Mouse (Mus musculus) forebrain, embryonic 15.5 days (tissue): Measurements from ENCODE around the gene Pom121l2. TPM values are rescaled to one million over a fixed set of nuclear protein-coding genes. Genes with fewer than 3 reads are reported as not detected.

Experiments
- ATAC-seq: fragments of 200-750 bp; cut with Nextera tagmentation; replicated peaks from 2 replicates; pipeline ENCODE4 v1.8.0; 2017; ENCODE audit warnings: mild to moderate bottlenecking, moderate TSS enrichment, moderate library complexity
- H3K27ac ChIP-seq: fragments of 300-500 bp; sonication (generic); replicated peaks from 2 replicates; pipeline ENCODE4 v1.5.1; 2015; ENCODE audit warnings: mild to moderate bottlenecking, inconsistent platforms
- H3K27me3 ChIP-seq: fragments of 300-500 bp; sonication (generic); 2 replicates; pipeline ENCODE4 v1.6.1; 2015; ENCODE audit warnings: inconsistent platforms
- H3K36me3 ChIP-seq: fragments of 300-500 bp; sonication (generic); 2 replicates; pipeline ENCODE4 v1.6.1; 2015; ENCODE audit warnings: mild to moderate bottlenecking, inconsistent platforms
- H3K4me1 ChIP-seq: fragments of 300-500 bp; sonication (generic); 2 replicates; pipeline ENCODE4 v1.6.1; 2015; ENCODE audit warnings: inconsistent platforms
- H3K4me2 ChIP-seq: fragments of 300-500 bp; sonication (generic); replicated peaks from 2 replicates; pipeline ENCODE4 v1.6.1; 2015; ENCODE audit warnings: mild to moderate bottlenecking, inconsistent platforms
- H3K4me3 ChIP-seq: fragments of 300-500 bp; sonication (generic); 2 replicates; pipeline ENCODE4 v1.5.1; 2015; ENCODE audit warnings: mild to moderate bottlenecking, inconsistent platforms
- H3K9ac ChIP-seq: fragments of 300-500 bp; sonication (generic); replicated peaks from 2 replicates; pipeline ENCODE4 v1.6.1; 2015; ENCODE audit warnings: mild to moderate bottlenecking, inconsistent platforms
- H3K9me3 ChIP-seq: fragments of 300-500 bp; sonication (generic); 2 replicates; pipeline ENCODE4 v1.6.1; 2016; ENCODE audit warnings: inconsistent platforms
- WGBS: fragments of 180-500 bp; shearing (Covaris S2); methylation state at CpG from one replicate; pipeline ENCODE4 v1.1.7; 2015; ENCODE audit warnings: mixed read lengths; 5-methylcytosine and 5-hydroxymethylcytosine counted together
- polyA plus RNA-seq: library from polyadenylated mRNA; unstranded; fragments of >200 nt; fragmentation: Nextera tagmentation; extraction: Ambion mirVana; gene quantifications from 2 replicates; pipeline ENCODE4 v1.2.1, GENCODE M21; 2015

Gene Pom121l2
- polyA plus RNA-seq, 1 experiment from 2014 or later = not detected

DNA sequence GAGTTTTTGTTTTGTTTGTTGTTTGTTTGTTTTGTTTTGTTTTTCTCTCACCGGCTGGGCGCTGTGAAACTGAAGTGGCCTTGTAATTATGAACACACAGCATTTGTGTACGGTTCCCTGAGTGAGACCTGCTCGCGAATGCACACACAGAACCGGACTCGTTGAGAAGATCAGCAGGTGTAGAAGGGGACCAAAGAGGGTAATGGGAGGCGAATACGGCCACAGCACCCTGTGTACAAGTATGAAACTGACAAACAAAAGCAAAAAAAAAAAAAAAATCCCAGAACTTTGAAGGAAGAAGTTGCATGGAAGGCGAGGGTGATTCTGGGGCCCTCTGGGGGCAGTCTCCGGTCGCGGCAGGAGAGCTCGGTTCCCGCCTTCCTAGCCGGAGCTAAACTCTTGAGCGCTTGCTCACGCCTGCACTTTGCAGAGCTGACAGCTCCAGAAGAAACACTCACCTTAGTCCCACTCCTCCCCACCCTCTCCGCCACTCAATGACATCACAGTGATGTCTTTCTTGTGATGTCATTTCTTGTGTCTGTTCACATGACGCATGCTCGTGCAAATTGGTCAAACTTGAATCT lies 14.4 kb downstream of the Pom121l2 start:
- peaks cover 19% of the 10 kb centered on the region for H3K4me1 ChIP-seq
- H3K4me3 ChIP-seq = peak overlapping the region; percentile 29
- H3K9me3 ChIP-seq = no peaks in the 10 kb centered on the region
- H3K27ac ChIP-seq = no peak overlapping the region
- no peak overlapping the region for H3K9ac ChIP-seq
- ATAC-seq = no peak
- H3K27me3 ChIP-seq = peaks cover 72% of the 10 kb centered on the region
- H3K4me2 ChIP-seq = peak overlapping the region; percentile 36
- WGBS = 1% methylated on average over 21 of the region's 21 CpGs
- no peaks in the 10 kb centered on the region for H3K36me3 ChIP-seq

DNA sequence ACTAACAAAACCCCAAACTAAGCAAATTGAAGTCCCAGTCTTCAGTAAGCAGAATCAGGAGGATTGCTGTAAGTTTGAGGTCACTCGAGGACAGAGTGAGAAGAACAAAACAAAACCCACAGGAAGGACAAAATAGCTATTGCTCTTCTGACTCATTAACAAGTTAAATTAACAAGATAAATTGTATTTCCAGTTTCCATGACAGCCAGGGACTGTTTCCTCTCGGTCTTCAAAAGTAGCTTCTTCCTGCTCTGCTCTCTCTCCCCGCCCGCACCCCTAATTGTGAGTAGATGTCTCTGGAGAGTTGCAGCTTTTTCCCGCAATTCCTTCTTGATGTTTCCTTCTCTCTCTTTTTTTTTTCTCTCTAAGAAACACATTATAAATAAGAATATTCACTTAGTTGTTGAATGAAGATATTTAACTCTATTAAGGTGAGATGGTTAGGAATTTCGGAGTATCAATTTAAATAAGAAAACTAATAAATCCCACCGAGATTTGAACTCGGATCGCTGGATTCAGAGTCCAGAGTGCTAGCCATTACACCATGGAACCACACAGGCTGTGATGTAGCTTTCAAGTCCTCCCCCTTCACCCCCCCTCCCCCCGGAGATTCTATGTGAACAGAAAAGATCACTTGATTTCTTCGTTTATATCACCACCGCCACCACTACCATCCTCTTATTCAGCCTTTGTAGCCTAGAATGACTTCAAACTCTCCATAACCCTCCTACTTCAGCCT lies 15.3 kb downstream of the Pom121l2 start:
- H3K4me2 ChIP-seq = peak overlapping the region; percentile 20
- H3K36me3 ChIP-seq = no peaks in the 10 kb centered on the region
- ATAC-seq = no peak
- no peak overlapping the region for H3K27ac ChIP-seq
- WGBS = 4% methylated on average over 12 of the region's 12 CpGs
- H3K9me3 ChIP-seq = no peaks in the 10 kb centered on the region
- H3K27me3 ChIP-seq = peaks cover 81% of the 10 kb centered on the region
- peak overlapping the region; percentile 9 for H3K4me3 ChIP-seq
- H3K9ac ChIP-seq = no peak overlapping the region
- peaks cover 19% of the 10 kb centered on the region for H3K4me1 ChIP-seq

DNA sequence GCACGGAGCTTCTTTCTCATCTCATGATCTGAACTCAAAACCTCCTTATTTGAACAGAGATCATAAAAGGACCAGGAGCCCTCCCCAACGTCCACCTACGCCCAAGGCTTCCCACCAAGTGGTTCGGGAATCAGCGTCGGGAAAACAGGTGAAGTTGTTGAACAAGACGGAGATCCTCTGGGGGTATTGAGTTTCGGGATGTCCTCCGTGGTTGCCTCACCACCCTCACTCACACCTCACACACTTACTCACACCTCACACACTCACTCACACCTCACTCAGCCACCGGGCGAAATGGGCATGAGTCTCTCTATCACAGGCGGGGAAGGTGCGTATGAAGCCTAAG lies 15.8 kb downstream of the Pom121l2 start:
- no peak overlapping the region for H3K27ac ChIP-seq
- WGBS = under 1% methylated on average over 13 of the region's 13 CpGs
- no peaks in the 10 kb centered on the region for H3K9me3 ChIP-seq
- ATAC-seq = no peak
- no peak overlapping the region for H3K9ac ChIP-seq
- peaks cover 83% of the 10 kb centered on the region for H3K27me3 ChIP-seq
- H3K4me2 ChIP-seq = peak overlapping the region; percentile 20
- peaks cover 19% of the 10 kb centered on the region for H3K4me1 ChIP-seq
- no peaks in the 10 kb centered on the region for H3K36me3 ChIP-seq
- H3K4me3 ChIP-seq = peak overlapping the region; percentile 9

DNA sequence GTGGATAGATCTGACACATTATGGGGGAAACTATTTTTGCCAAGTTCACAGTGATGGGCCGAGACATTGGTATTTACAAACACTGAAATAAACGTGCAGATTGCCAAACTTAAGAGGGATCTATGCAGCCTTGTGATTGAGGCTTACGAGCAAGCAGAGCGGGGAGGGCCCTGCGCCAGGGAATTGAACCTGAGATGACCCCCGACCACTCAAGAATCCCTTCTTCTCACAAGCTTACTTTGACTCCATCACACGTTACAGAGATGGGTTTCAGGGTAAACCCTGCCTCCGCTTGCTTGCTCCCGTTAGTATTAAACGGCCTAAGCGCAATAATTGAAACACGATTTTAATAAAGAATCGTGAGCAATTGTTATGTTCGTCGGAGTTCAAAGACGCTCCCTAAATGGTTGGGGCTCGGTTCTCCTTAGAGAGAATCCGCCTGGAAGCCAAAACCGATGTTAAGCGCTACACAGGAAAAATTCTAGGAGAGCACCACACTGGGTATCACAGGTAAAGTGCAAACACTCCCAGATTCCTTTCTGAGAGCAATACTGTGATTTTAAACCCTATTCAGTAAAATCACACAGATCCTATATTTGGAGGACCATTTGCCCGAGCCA lies 16.3 kb downstream of the Pom121l2 start:
- Histone ChIP-seq H3K4me2 (peak overlapping the region; percentile 20), H3K4me3 (peak overlapping the region; percentile 9; the same call in 1 of the 2 replicates), H3K9ac (no peak overlapping the region), H3K27me3 (peaks cover 88% of the 10 kb centered on the region), H3K4me1 (peaks cover 19% of the 10 kb centered on the region), H3K27ac (no peak overlapping the region), H3K36me3 (no peaks in the 10 kb centered on the region), H3K9me3 (no peaks in the 10 kb centered on the region)
- WGBS = 2% methylated on average over 21 of the region's 21 CpGs
- no peak for ATAC-seq

DNA sequence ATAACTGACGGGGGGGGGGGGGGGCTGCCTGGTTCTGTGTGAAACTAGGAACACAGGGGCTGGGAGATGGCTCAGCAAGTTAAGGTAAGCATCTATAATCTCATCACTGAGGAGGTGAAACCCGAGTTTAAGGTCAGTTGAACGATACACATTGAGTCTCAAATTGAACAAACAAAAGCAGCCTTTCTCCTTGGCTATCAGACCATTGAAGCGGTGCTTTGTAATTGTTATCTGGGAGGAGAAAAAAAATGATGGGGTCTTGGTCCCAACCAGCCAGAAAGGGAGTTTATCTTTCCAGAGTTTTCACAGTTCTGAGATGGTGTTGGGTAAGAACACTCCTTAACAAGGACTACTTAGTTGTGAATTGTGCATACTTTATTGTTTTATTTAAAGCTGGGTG lies 16.8 kb downstream of the Pom121l2 start:
- Histone ChIP-seq H3K9me3 (no peaks in the 10 kb centered on the region), H3K36me3 (no peaks in the 10 kb centered on the region), H3K4me2 (no peak overlapping the region), H3K27me3 (peaks cover 91% of the 10 kb centered on the region), H3K4me1 (peaks cover 19% of the 10 kb centered on the region), H3K27ac (no peak overlapping the region), H3K4me3 (no peak overlapping the region), H3K9ac (no peak overlapping the region)
- no peak for ATAC-seq
- WGBS = 7% methylated on average over 4 of the region's 4 CpGs

DNA sequence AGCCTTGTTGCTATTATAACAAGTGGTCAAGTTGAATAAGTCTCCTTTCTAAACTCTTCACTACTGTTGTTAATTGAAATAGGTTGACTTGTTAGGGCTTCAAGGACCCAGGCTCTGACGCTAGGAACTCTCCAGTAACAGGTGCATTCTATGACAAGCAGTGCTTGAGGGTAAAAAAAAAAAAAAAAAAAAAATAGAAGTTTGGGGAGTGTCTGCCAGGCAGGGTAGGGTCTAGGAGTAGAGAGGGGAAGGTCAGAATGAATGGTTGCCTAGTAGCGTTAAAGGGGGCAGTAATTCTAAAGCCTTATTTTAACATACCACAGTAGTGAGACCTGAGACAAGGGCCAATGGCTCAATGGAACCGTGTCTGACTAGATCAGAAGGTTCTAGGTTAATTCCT lies 17.4 kb downstream of the Pom121l2 start:
- ATAC-seq = no peak
- WGBS = 21% methylated on average over 3 of the region's 3 CpGs
- H3K27me3 ChIP-seq = peaks cover 93% of the 10 kb centered on the region
- H3K27ac ChIP-seq = no peak overlapping the region
- no peak overlapping the region for H3K9ac ChIP-seq
- H3K4me2 ChIP-seq = no peak overlapping the region
- H3K4me1 ChIP-seq = peaks cover 19% of the 10 kb centered on the region
- H3K36me3 ChIP-seq = no peaks in the 10 kb centered on the region
- H3K9me3 ChIP-seq = no peaks in the 10 kb centered on the region
- no peak overlapping the region for H3K4me3 ChIP-seq

DNA sequence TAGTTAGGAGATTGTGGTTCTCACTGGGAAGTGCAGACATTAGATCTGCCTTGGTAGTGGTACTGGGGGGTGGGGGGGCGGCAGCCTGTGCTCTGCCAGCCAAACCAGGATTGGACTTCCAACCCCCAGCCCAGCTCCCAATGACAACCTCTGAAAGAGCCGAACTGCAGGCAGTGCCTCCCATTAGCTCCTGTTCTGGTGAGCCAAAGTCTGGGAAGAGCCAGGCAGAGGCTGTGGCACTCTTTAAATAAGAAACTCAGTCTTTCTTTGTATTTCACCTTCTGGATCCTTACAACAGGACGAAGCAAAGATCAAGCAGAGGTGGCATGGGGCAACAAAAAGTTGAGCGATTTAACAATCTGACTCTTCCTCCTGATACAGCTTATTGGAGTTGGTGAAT lies 18.2 kb downstream of the Pom121l2 start:
- Histone ChIP-seq H3K27ac (no peak overlapping the region), H3K27me3 (peaks cover 96% of the 10 kb centered on the region), H3K9me3 (no peaks in the 10 kb centered on the region), H3K36me3 (no peaks in the 10 kb centered on the region), H3K4me3 (no peak overlapping the region), H3K4me2 (no peak overlapping the region), H3K9ac (no peak overlapping the region), H3K4me1 (peaks cover 19% of the 10 kb centered on the region)
- 32% methylated on average over 4 of the region's 4 CpGs for WGBS
- ATAC-seq = no peak

DNA sequence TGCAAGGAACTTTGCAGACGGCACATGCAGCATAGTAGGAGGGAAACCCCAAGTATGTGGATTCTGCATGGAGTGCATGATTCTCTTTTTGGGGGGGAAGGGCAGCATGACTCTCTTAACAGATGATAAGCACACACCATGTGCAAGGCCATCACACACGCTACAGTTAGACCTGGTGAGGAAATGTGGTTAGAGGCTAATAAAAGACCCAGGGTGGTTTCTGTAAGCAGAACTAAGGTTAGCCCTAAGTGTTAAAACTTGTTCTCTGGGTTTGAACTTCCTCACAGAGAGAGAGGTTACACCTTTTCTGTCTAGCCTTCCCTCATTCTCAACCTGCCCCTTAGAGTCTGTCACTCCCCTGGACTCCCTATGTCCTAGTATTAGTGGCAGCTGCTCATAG lies 20.4 kb downstream of the Pom121l2 start:
- no peaks in the 10 kb centered on the region for H3K36me3 ChIP-seq
- ATAC-seq = no peak
- H3K4me2 ChIP-seq = no peak overlapping the region
- peaks cover 20% of the 10 kb centered on the region for H3K4me1 ChIP-seq
- H3K9ac ChIP-seq = no peak overlapping the region
- H3K27ac ChIP-seq = no peak overlapping the region
- no peaks in the 10 kb centered on the region for H3K9me3 ChIP-seq
- WGBS = 70% methylated on average over 2 of the region's 2 CpGs
- peaks cover 100% of the 10 kb centered on the region for H3K27me3 ChIP-seq
- H3K4me3 ChIP-seq = no peak overlapping the region

DNA sequence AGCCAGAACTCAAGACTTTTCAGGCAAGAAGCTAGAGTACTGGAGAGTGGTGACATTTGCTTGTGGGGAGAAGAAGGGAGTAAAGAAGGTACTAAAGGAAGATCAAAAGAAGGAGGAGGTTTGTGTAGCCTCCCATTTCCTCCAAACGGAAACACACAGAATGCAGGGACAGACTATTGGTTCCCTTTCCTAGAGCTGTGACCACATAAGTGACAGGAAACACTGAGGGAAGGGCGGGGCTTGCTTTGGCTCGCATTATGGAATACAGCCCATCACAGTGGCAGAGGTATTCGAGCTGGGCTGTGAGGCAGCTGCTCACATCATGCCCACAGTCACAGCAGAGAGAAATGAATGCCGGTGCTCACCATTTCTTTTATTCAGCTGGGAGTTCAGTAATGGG lies 20.8 kb downstream of the Pom121l2 start:
- ATAC-seq = no peak
- Histone ChIP-seq H3K9ac (no peak overlapping the region), H3K27ac (no peak overlapping the region), H3K36me3 (no peaks in the 10 kb centered on the region), H3K4me2 (no peak overlapping the region), H3K4me3 (no peak overlapping the region), H3K9me3 (no peaks in the 10 kb centered on the region), H3K4me1 (peaks cover 22% of the 10 kb centered on the region), H3K27me3 (peaks cover 100% of the 10 kb centered on the region)
- WGBS = 29% methylated on average over 5 of the region's 5 CpGs

DNA sequence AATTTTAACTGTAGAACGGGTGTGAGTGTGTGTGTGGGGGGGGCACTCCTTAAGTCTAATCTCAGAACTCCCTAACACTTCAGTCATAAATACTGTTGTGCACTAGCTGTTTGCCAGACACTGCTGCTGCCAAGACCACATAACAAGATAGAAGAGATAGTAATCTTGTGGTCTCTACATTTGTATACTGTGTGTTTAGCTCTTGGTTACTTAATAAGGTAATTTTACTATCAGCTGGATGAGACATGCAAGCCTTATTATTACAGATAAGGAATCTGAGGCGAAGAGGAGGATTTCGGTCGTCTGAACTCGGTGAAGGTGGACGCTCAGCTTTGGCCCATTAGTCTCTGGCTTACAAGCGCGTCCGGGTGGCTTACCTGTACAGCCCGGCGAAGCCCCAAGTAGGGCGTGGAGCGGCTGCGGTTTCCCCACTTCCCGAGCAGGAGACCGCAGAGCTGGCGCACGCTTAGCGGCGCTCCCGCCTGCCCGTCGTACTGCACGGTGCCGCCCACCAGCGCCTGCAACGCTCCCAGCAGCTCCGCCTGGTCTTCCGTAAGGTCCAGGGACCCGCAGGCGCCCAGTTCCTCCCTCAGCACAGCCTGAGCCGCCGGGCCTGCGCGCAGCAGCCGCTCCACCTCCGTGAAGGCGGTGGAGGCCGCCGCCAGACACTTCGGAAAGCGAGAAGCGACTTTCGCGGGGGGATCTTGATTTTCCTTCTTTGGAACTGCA lies 24.8 kb downstream of the Pom121l2 start:
- WGBS = under 1% methylated on average over 45 of the region's 45 CpGs
- peak; percentile 74 for ATAC-seq
- Histone ChIP-seq H3K9ac (peak overlapping the region; percentile 29; the same call in 1 of the 2 replicates), H3K9me3 (no peaks in the 10 kb centered on the region), H3K36me3 (no peaks in the 10 kb centered on the region), H3K4me1 (peaks cover 19% of the 10 kb centered on the region), H3K4me2 (peak overlapping the region; percentile 96), H3K27me3 (peaks cover 99% of the 10 kb centered on the region), H3K4me3 (peak overlapping the region; percentile 49), H3K27ac (no peak overlapping the region)

DNA sequence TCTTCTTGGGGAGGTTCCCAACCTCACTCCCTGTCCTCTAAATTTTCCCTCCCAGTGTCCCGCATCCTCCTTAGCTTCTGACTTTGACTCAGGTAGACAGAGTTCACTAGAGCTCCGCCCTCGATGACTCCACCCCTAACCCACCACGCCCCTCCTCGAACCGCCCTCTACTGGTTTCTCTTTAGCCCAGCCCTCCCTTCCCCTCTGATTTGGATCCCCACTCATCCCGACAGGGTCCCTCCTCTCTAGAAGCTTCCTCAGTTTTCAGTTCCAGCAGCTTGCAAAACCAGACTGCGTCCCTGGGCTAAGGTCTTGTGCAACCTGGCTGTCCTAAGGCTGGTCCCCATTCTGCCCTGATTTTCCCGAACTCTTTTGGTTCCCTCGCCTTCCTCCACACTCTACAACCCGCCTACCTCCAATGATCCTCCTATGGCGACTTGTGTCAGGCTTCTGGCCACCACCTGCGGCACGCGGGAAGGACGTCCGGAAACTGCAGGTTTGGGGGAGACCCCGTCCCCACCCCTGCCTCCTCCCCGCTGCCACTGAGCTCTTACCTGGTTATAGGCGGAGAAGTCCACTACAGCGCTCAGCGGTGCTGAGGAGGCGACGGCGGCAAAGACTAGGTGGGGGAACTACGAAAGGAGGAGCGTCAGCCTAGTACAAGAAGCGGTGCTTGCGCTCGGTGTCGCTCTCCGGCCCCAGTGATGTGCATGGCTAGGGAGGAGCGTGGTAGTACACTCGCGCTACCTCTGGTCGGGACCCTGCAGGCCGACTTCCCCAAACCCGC lies 25.5 kb downstream of the Pom121l2 start:
- H3K4me2 ChIP-seq = peak overlapping the region; percentile 96
- peaks cover 19% of the 10 kb centered on the region for H3K4me1 ChIP-seq
- no peaks in the 10 kb centered on the region for H3K36me3 ChIP-seq
- peak overlapping the region; percentile 49 for H3K4me3 ChIP-seq
- WGBS = under 1% methylated on average over 38 of the region's 38 CpGs
- no peak overlapping the region for H3K27ac ChIP-seq
- ATAC-seq = peak; percentile 75; the same call in 1 of the 2 replicates
- no peaks in the 10 kb centered on the region for H3K9me3 ChIP-seq
- peaks cover 97% of the 10 kb centered on the region for H3K27me3 ChIP-seq
- no peak overlapping the region for H3K9ac ChIP-seq
